Mouse (Mus musculus): ENCODE measurements around the gene Ppp2r5d. TPM values are rescaled to one million over a fixed set of nuclear protein-coding genes. Genes with fewer than 3 reads are reported as not detected.

Ppp2r5d gene
- polyA plus RNA-seq, 1 experiment = 137 TPM

GRCm38 (mm10) chr17:46645561-46646321 lies 59.2 kb downstream of the Ppp2r5d start, which contains the start of the genes Klc4 and Mrpl2:
Gene Klc4 (minus strand): TSS chr17:46646022.
Gene Mrpl2 (plus strand): TSS chr17:46646229.
- no peak for TF ChIP-seq CTCF (IDR thresholded peaks at IDR 0.05; ENCODE audit: borderline replicate concordance, insufficient read depth, low read depth, low read length)
- TF ChIP-seq POLR2A (IDR thresholded peaks at IDR 0.05; ENCODE audit: borderline replicate concordance, insufficient read depth, low read length) = peak; percentile 96
- H3K27ac ChIP-seq (ENCODE audit: insufficient read depth, low read length) = peak within 1 kb of the TSS; percentile 93
- DNase-seq = peak; percentile 99 to 100
- WGBS = 0% methylated on average over 53 of the region's 53 CpGs
- H3K4me3 ChIP-seq (replicated peaks; ENCODE audit: insufficient read depth, low read depth, low read length) = peak within 1 kb of the TSS; percentile 96
- H3K27me3 ChIP-seq (ENCODE audit: control insufficient read depth, insufficient read depth, low read length) = no peaks in the 10 kb centered on the region
- H3K4me1 ChIP-seq (ENCODE audit: control insufficient read depth, insufficient read depth, low read length) = peaks cover 14% of the 10 kb centered on the region

- Histone ChIP-seq H3K4me1 (ENCODE audit: control insufficient read depth, insufficient read depth, low read length) (peaks cover 14% of the 10 kb centered on the region), H3K4me3 (replicated peaks; ENCODE audit: insufficient read depth, low read depth, low read length) (peak overlapping the region; percentile 84), H3K27me3 (ENCODE audit: control insufficient read depth, insufficient read depth, low read length) (no peaks in the 10 kb centered on the region), H3K27ac (ENCODE audit: insufficient read depth, low read length) (peak overlapping the region; percentile 40)
- peak; percentile 65 to 66 for DNase-seq
- WGBS = 5% methylated on average over 11 of the region's 11 CpGs
- no peak for TF ChIP-seq CTCF (IDR thresholded peaks at IDR 0.05; ENCODE audit: borderline replicate concordance, insufficient read depth, low read depth, low read length)
- no peak for TF ChIP-seq POLR2A (IDR thresholded peaks at IDR 0.05; ENCODE audit: borderline replicate concordance, insufficient read depth, low read length)
Measured at GRCm38 (mm10) chr17:46644916-46645475, 59.9 kb downstream of the Ppp2r5d start.

- Histone ChIP-seq H3K27ac (ENCODE audit: insufficient read depth, low read length) (no peak overlapping the region), H3K4me1 (ENCODE audit: control insufficient read depth, insufficient read depth, low read length) (peaks cover 10% of the 10 kb centered on the region), H3K27me3 (ENCODE audit: control insufficient read depth, insufficient read depth, low read length) (no peaks in the 10 kb centered on the region), H3K4me3 (replicated peaks; ENCODE audit: insufficient read depth, low read depth, low read length) (peak overlapping the region; percentile 28)
- TF ChIP-seq CTCF (IDR thresholded peaks at IDR 0.05; ENCODE audit: borderline replicate concordance, insufficient read depth, low read depth, low read length) (no peak), POLR2A (IDR thresholded peaks at IDR 0.05; ENCODE audit: borderline replicate concordance, insufficient read depth, low read length) (no peak)
- DNase-seq = no peak
- WGBS = 85% methylated on average over 12 of the region's 12 CpGs
Measured at GRCm38 (mm10) chr17:46644152-46644805, 60.6 kb downstream of the Ppp2r5d start.

- TF ChIP-seq CTCF (IDR thresholded peaks at IDR 0.05; ENCODE audit: borderline replicate concordance, insufficient read depth, low read depth, low read length) = no peak
- no peak for TF ChIP-seq POLR2A (IDR thresholded peaks at IDR 0.05; ENCODE audit: borderline replicate concordance, insufficient read depth, low read length)
- DNase-seq = no peak
- Histone ChIP-seq H3K27ac (ENCODE audit: insufficient read depth, low read length) (0 out of 2 replicates have a peak overlapping the region, but pooled peaks have one; percentile 40), H3K27me3 (ENCODE audit: control insufficient read depth, insufficient read depth, low read length) (no peaks in the 10 kb centered on the region), H3K4me3 (replicated peaks; ENCODE audit: insufficient read depth, low read depth, low read length) (no peak overlapping the region), H3K4me1 (ENCODE audit: control insufficient read depth, insufficient read depth, low read length) (peaks cover 13% of the 10 kb centered on the region)
- 80% methylated on average over 17 of the region's 17 CpGs for WGBS
Measured at GRCm38 (mm10) chr17:46642060-46642459, 62.9 kb downstream of the Ppp2r5d start.

- 79% methylated on average over 9 of the region's 9 CpGs for WGBS
- TF ChIP-seq POLR2A (IDR thresholded peaks at IDR 0.05; ENCODE audit: borderline replicate concordance, insufficient read depth, low read length) (no peak), CTCF (IDR thresholded peaks at IDR 0.05; ENCODE audit: borderline replicate concordance, insufficient read depth, low read depth, low read length) (no peak)
- no peak for DNase-seq
- H3K27me3 ChIP-seq (ENCODE audit: control insufficient read depth, insufficient read depth, low read length) = no peaks in the 10 kb centered on the region
- H3K4me1 ChIP-seq (ENCODE audit: control insufficient read depth, insufficient read depth, low read length) = peaks cover 17% of the 10 kb centered on the region
- no peak overlapping the region for H3K27ac ChIP-seq (ENCODE audit: insufficient read depth, low read length)
- H3K4me3 ChIP-seq (replicated peaks; ENCODE audit: insufficient read depth, low read depth, low read length) = no peak overlapping the region
Measured at GRCm38 (mm10) chr17:46639929-46640328, 65.0 kb downstream of the Ppp2r5d start.

GRCm38 (mm10) chr17:46636831-46637523 lies 67.9 kb downstream of the Ppp2r5d start:
- DNase-seq = peak; percentile 73 to 75
- Histone ChIP-seq H3K27ac (ENCODE audit: insufficient read depth, low read length) (no peak overlapping the region), H3K4me1 (ENCODE audit: control insufficient read depth, insufficient read depth, low read length) (peaks cover 7% of the 10 kb centered on the region), H3K4me3 (replicated peaks; ENCODE audit: insufficient read depth, low read depth, low read length) (peak overlapping the region; percentile 37), H3K27me3 (ENCODE audit: control insufficient read depth, insufficient read depth, low read length) (no peaks in the 10 kb centered on the region)
- WGBS = 2% methylated on average over 15 of the region's 15 CpGs
- no peak for TF ChIP-seq POLR2A (IDR thresholded peaks at IDR 0.05; ENCODE audit: borderline replicate concordance, insufficient read depth, low read length)
- peak; percentile 60 for TF ChIP-seq CTCF (IDR thresholded peaks at IDR 0.05; ENCODE audit: borderline replicate concordance, insufficient read depth, low read depth, low read length)

Other genes starting within 250 kb of the Ppp2r5d start
- gene Ttbk1, start 217.4 kb downstream of the Ppp2r5d start, polyA plus RNA-seq (2012; rRNA removed) = 46.7 and 47.4 TPM in 2 replicates
- 5.3 and 5.6 TPM in 2 replicates for gene Dnph1, start 208.4 kb downstream of the Ppp2r5d start, polyA plus RNA-seq (2012; rRNA removed)
- gene Cul9, start 158.7 kb downstream of the Ppp2r5d start, polyA plus RNA-seq (2012; rRNA removed) = 56.2 and 58.4 TPM in 2 replicates
- gene Srf, start 148.9 kb downstream of the Ppp2r5d start, polyA plus RNA-seq (2012; rRNA removed) = 53.0 and 59.2 TPM in 2 replicates
- 5.5 and 5.9 TPM in 2 replicates for gene Ptk7, start 75.6 kb downstream of the Ppp2r5d start, polyA plus RNA-seq (2012; rRNA removed)
- 28.1 and 29.8 TPM in 2 replicates for gene Klc4, start 59.1 kb downstream of the Ppp2r5d start, polyA plus RNA-seq (2012; rRNA removed)
- 67.5 and 68.2 TPM in 2 replicates for gene Mrpl2, start 58.9 kb downstream of the Ppp2r5d start, polyA plus RNA-seq (2012; rRNA removed)
- gene Cul7, start 54.8 kb downstream of the Ppp2r5d start, polyA plus RNA-seq (2012; rRNA removed) = 43.3 and 44.5 TPM in 2 replicates
- gene Rrp36, start 30.8 kb downstream of the Ppp2r5d start, polyA plus RNA-seq (2012; rRNA removed) = 32.3 and 33.0 TPM in 2 replicates
- 136 and 147 TPM in 2 replicates for gene Mea1, start 26.3 kb downstream of the Ppp2r5d start, polyA plus RNA-seq (2012; rRNA removed)
- 237 and 240 TPM in 2 replicates for gene Klhdc3, start 24.2 kb downstream of the Ppp2r5d start, polyA plus RNA-seq (2012; rRNA removed)
- 46.5 and 52.4 TPM in 2 replicates for gene Pex6, start 6.4 kb upstream of the Ppp2r5d start, polyA plus RNA-seq (2012; rRNA removed)
- 12.0 and 18.1 TPM in 2 replicates for gene Gnmt, start 24.1 kb upstream of the Ppp2r5d start, polyA plus RNA-seq (2012; rRNA removed)
- gene Cnpy3, start 47.1 kb upstream of the Ppp2r5d start, polyA plus RNA-seq (2012; rRNA removed) = 68.6 and 76.6 TPM in 2 replicates
- gene Ptcra, start 58.6 kb upstream of the Ppp2r5d start, polyA plus RNA-seq (2012; rRNA removed) = 0.19 and 0.23 TPM in 2 replicates
- 22.0 and 22.1 TPM in 2 replicates for gene 2310039H08Rik, start 67.5 kb upstream of the Ppp2r5d start, polyA plus RNA-seq (2012; rRNA removed)
- gene Rpl7l1, start 77.6 kb upstream of the Ppp2r5d start, polyA plus RNA-seq (2012; rRNA removed) = 60.2 and 61.6 TPM in 2 replicates
- gene Bicral, start 153.4 kb upstream of the Ppp2r5d start, polyA plus RNA-seq (2012; rRNA removed) = 35.9 and 36.8 TPM in 2 replicates
- gene Tbcc, start 185.6 kb upstream of the Ppp2r5d start, polyA plus RNA-seq (2012; rRNA removed) = 24.9 and 25.3 TPM in 2 replicates
- not detected in 2 replicates for gene Prph2, start 205.3 kb upstream of the Ppp2r5d start, polyA plus RNA-seq (2012; rRNA removed)